In genomic region chr12:50873390-50874023, GRCm38 (mm10) we compare ENCODE assay signal across 20 mouse cellular contexts.
DNase-seq lines count a peak whose midpoint lies in the region; ATAC-seq lines count a peak whose summit lies in the region.
"Had no signal": no experiment of that assay in that cellular context is flagged by ENCODE, and none has a peak within 500 bp of the region (broad histone marks: within the 10 kb centered on the region; RNA-seq: fewer than 3 reads in every experiment).

No protein-coding gene starts in this region.

- no peaks in the 10 kb centered on the region; the same call in 1 of the 2 replicates for H3K9me3 ChIP-seq in hindbrain, embryonic 13.5 days
- H3K9me3 ChIP-seq in hindbrain, embryonic 11.5 days (ENCODE audit: control insufficient read depth, low read length) = no peaks in the 10 kb centered on the region
- H3K9me3 ChIP-seq in forebrain, embryonic 14.5 days (replicated peaks; ENCODE audit: control insufficient read depth, low read length) = no peaks in the 10 kb centered on the region
- H3K9me3 ChIP-seq in neural tube, embryonic 15.5 days (replicated peaks) = no peaks in the 10 kb centered on the region
- H3K9me3 ChIP-seq: heart, embryonic 13.5 days; limb, embryonic 15.5 days; stomach, embryonic 15.5 days had no signal

- no peak for DNase-seq in hindbrain, embryonic 11.5 days (ENCODE audit: low spot score)
- peak; percentile 66 for DNase-seq in Muller cell, postnatal 12 days (ENCODE audit: inconsistent ontology term)
- peak; percentile 87 for DNase-seq in forebrain, embryonic 14.5 days (ENCODE audit: low spot score)
- no peak for DNase-seq in heart, postnatal 25 days (ENCODE audit: low spot score)
- no peak for DNase-seq in kidney, postnatal 25 days
- DNase-seq in adrenal gland, adult 8-10 months = no peak
- DNase-seq: adrenal gland, postnatal 10 days; cerebellum, adult 18-20 months; cerebellum, postnatal 36 days; heart, adult 11 months; kidney, adult 11 months; kidney, postnatal 36 days; lung, postnatal 14 days had no signal

- H3K27me3 ChIP-seq in hindbrain, embryonic 13.5 days = no peaks in the 10 kb centered on the region
- H3K27me3 ChIP-seq in hindbrain, embryonic 11.5 days (ENCODE audit: control insufficient read depth, insufficient read depth, low read length) = no peaks in the 10 kb centered on the region
- H3K27me3 ChIP-seq in forebrain, embryonic 14.5 days (replicated peaks; ENCODE audit: control insufficient read depth, insufficient read depth, low read length) = no peaks in the 10 kb centered on the region
- H3K27me3 ChIP-seq in neural tube, embryonic 15.5 days (replicated peaks) = no peaks in the 10 kb centered on the region
- H3K27me3 ChIP-seq: CH12.LX; heart, embryonic 13.5 days; limb, embryonic 15.5 days; megakaryocyte, embryonic 14.5 days; stomach, embryonic 15.5 days had no signal

- no peak overlapping the region for H3K27ac ChIP-seq in hindbrain, embryonic 13.5 days
- H3K27ac ChIP-seq in hindbrain, embryonic 11.5 days (ENCODE audit: low read depth, low read length) = no peak overlapping the region
- H3K27ac ChIP-seq in forebrain, embryonic 14.5 days (ENCODE audit: low read depth, low read length) = peak overlapping the region; percentile 49; the same call in 1 of the 2 replicates
- H3K27ac ChIP-seq in neural tube, embryonic 15.5 days (replicated peaks) = 0 out of 2 replicates have a peak overlapping the region, but pooled peaks have one; percentile 28
- H3K27ac ChIP-seq: heart, embryonic 13.5 days; limb, embryonic 15.5 days; stomach, embryonic 15.5 days had no signal

- H3K4me3 ChIP-seq in hindbrain, embryonic 13.5 days = no peak overlapping the region
- H3K4me3 ChIP-seq in hindbrain, embryonic 11.5 days (ENCODE audit: low read depth, low read length) = no peak overlapping the region
- H3K4me3 ChIP-seq in forebrain, embryonic 14.5 days (ENCODE audit: low read depth, low read length) = no peak overlapping the region
- no peak overlapping the region for H3K4me3 ChIP-seq in neural tube, embryonic 15.5 days (replicated peaks)
- H3K4me3 ChIP-seq: heart, embryonic 13.5 days; limb, embryonic 15.5 days; megakaryocyte, embryonic 14.5 days; stomach, embryonic 15.5 days had no signal

- 77% methylated on average over 11 of the region's 11 CpGs for WGBS in hindbrain, embryonic 13.5 days
- WGBS in hindbrain, embryonic 11.5 days = 89% methylated on average over 11 of the region's 11 CpGs
- WGBS in forebrain, embryonic 14.5 days = 22% methylated on average over 11 of the region's 11 CpGs
- 58% methylated on average over 11 of the region's 11 CpGs for WGBS in neural tube, embryonic 15.5 days

- H3K4me1 ChIP-seq in hindbrain, embryonic 13.5 days (replicated peaks) = no peaks in the 10 kb centered on the region
- no peaks in the 10 kb centered on the region for H3K4me1 ChIP-seq in hindbrain, embryonic 11.5 days (replicated peaks; ENCODE audit: control insufficient read depth, insufficient read depth, low read length)
- H3K4me1 ChIP-seq in forebrain, embryonic 14.5 days (ENCODE audit: control insufficient read depth, insufficient read depth, low read length) = peaks cover 2% of the 10 kb centered on the region
- H3K4me1 ChIP-seq in neural tube, embryonic 15.5 days = no peaks in the 10 kb centered on the region
- H3K4me1 ChIP-seq: heart, embryonic 13.5 days; limb, embryonic 15.5 days; megakaryocyte, embryonic 14.5 days; stomach, embryonic 15.5 days had no signal

- H3K9ac ChIP-seq in hindbrain, embryonic 13.5 days = no peak overlapping the region
- H3K9ac ChIP-seq in hindbrain, embryonic 11.5 days (ENCODE audit: low read depth, low read length) = no peak overlapping the region
- H3K9ac ChIP-seq in forebrain, embryonic 14.5 days (ENCODE audit: low read length) = no peak overlapping the region
- no peak overlapping the region for H3K9ac ChIP-seq in neural tube, embryonic 15.5 days (replicated peaks)
- H3K9ac ChIP-seq: heart, embryonic 13.5 days; limb, embryonic 15.5 days; stomach, embryonic 15.5 days had no signal

- intact Hi-C loops in heart, postnatal 25 days (cut with DNase I) = no loop called here

- no peak overlapping the region for H3K4me2 ChIP-seq in hindbrain, embryonic 13.5 days
- H3K4me2 ChIP-seq in hindbrain, embryonic 11.5 days (replicated peaks; ENCODE audit: low read depth, low read length) = no peak overlapping the region
- peak overlapping the region; percentile 34 for H3K4me2 ChIP-seq in forebrain, embryonic 14.5 days (ENCODE audit: low read length)
- no peak overlapping the region for H3K4me2 ChIP-seq in neural tube, embryonic 15.5 days
- H3K4me2 ChIP-seq: heart, embryonic 13.5 days; limb, embryonic 15.5 days; stomach, embryonic 15.5 days had no signal

- peak; percentile 54; the same call in 1 of the 2 replicates for ATAC-seq in hindbrain, embryonic 13.5 days (ENCODE audit: low FRiP score)
- no peak for ATAC-seq in hindbrain, embryonic 11.5 days (ENCODE audit: low FRiP score)
- peak; percentile 93 for ATAC-seq in forebrain, embryonic 14.5 days
- peak; percentile 69; the same call in 1 of the 2 replicates for ATAC-seq in neural tube, embryonic 15.5 days (ENCODE audit: low FRiP score)

- H3K36me3 ChIP-seq in hindbrain, embryonic 13.5 days = no peaks in the 10 kb centered on the region
- no peaks in the 10 kb centered on the region for H3K36me3 ChIP-seq in hindbrain, embryonic 11.5 days (ENCODE audit: control insufficient read depth, insufficient read depth, low read length)
- no peaks in the 10 kb centered on the region for H3K36me3 ChIP-seq in forebrain, embryonic 14.5 days (ENCODE audit: control insufficient read depth, insufficient read depth, low read length)
- no peaks in the 10 kb centered on the region for H3K36me3 ChIP-seq in neural tube, embryonic 15.5 days
- H3K36me3 ChIP-seq: heart, embryonic 13.5 days; limb, embryonic 15.5 days; stomach, embryonic 15.5 days had no signal

Comparison
In these comparisons a context has a peak if more than half of its experiments do, and no peak if none do; other contexts are left out.
1. H3K27ac ChIP-seq: peak in forebrain, embryonic 14.5 days (single experiment) and neural tube, embryonic 15.5 days (single experiment); none in hindbrain, embryonic 13.5 days (single experiment) and hindbrain, embryonic 11.5 days (single experiment).
2. DNase-seq: peak in Muller cell, postnatal 12 days (single experiment) and forebrain, embryonic 14.5 days (single experiment); none in hindbrain, embryonic 11.5 days (single experiment), heart, postnatal 25 days (single experiment), kidney, postnatal 25 days (0 of 2) and adrenal gland, adult 8-10 months (single experiment).